ENCODE assay signal across 7 mouse cellular contexts in genomic region chr10:59951211-59952151, GRCm38 (mm10). TPM values are rescaled to one million over a fixed set of nuclear protein-coding genes. Genes with fewer than 3 reads are reported as not detected.
DNase-seq lines count a peak whose midpoint lies in the region; ATAC-seq lines count a peak whose summit lies in the region.

TSS of gene Ddit4 (minus strand) at chr10:59951834.

- WGBS in intestine, embryonic 16.5 days, result under 1% methylated on average over 76 of the region's 76 CpGs
- WGBS in midbrain, embryonic 11.5 days, result under 1% methylated on average over 76 of the region's 76 CpGs

- no peaks in the 10 kb centered on the region for H3K27me3 ChIP-seq in intestine, embryonic 16.5 days (replicated peaks; ENCODE audit: control insufficient read depth, insufficient read depth, low read length)
- no peaks in the 10 kb centered on the region for H3K27me3 ChIP-seq in midbrain, embryonic 11.5 days (ENCODE audit: control insufficient read depth, insufficient read depth, low read length)

- H3K4me3 ChIP-seq in intestine, embryonic 16.5 days (ENCODE audit: low read length), result peak within 1 kb of the TSS; percentile 95
- H3K4me3 ChIP-seq in midbrain, embryonic 11.5 days (ENCODE audit: low read depth, low read length), result peak within 1 kb of the TSS; percentile 83

- H3K9me3 ChIP-seq in intestine, embryonic 16.5 days (ENCODE audit: control insufficient read depth, low read length), result no peaks in the 10 kb centered on the region
- H3K9me3 ChIP-seq in midbrain, embryonic 11.5 days (ENCODE audit: control insufficient read depth, low read length), result no peaks in the 10 kb centered on the region

- peak within 1 kb of the TSS; percentile 94 for H3K27ac ChIP-seq in intestine, embryonic 16.5 days (ENCODE audit: low read length)
- peak within 1 kb of the TSS; percentile 95 for H3K27ac ChIP-seq in midbrain, embryonic 11.5 days (ENCODE audit: low read depth, low read length)

- peaks cover 35% of the 10 kb centered on the region for H3K4me1 ChIP-seq in intestine, embryonic 16.5 days (ENCODE audit: control insufficient read depth, insufficient read depth, low read length)
- H3K4me1 ChIP-seq in midbrain, embryonic 11.5 days (ENCODE audit: control insufficient read depth, insufficient read depth, low read length), result peaks cover 26% of the 10 kb centered on the region

- peak within 1 kb of the TSS; percentile 98 for H3K9ac ChIP-seq in intestine, embryonic 16.5 days (ENCODE audit: low read depth, low read length)
- peak within 1 kb of the TSS; percentile 92 for H3K9ac ChIP-seq in midbrain, embryonic 11.5 days (ENCODE audit: low read length)

- peak; percentile 94 for ATAC-seq in intestine, embryonic 16.5 days
- ATAC-seq in midbrain, embryonic 11.5 days (ENCODE audit: low FRiP score), result peak; percentile 97

- no peaks in the 10 kb centered on the region for H3K36me3 ChIP-seq in intestine, embryonic 16.5 days (ENCODE audit: control insufficient read depth, insufficient read depth, low read length)
- no peaks in the 10 kb centered on the region for H3K36me3 ChIP-seq in midbrain, embryonic 11.5 days (ENCODE audit: control insufficient read depth, insufficient read depth, low read length)

- peak within 1 kb of the TSS; percentile 88 for H3K4me2 ChIP-seq in intestine, embryonic 16.5 days (ENCODE audit: low read depth, low read length)
- peak within 1 kb of the TSS; percentile 93 for H3K4me2 ChIP-seq in midbrain, embryonic 11.5 days

- peak; percentile 99 to 100 for DNase-seq in adrenal gland, adult 18-20 months (ENCODE audit: low spot score in 2 of 2)
- peak; percentile 99 for DNase-seq in embryo, embryonic 11 days
- peak; percentile 99 to 100 for DNase-seq in gastrocnemius, postnatal 36 days
- peak; percentile 99 to 100 for DNase-seq in left cerebral cortex, postnatal 36 days (ENCODE audit: low spot score in 2 of 2)
- DNase-seq in midbrain, embryonic 11.5 days (ENCODE audit: low spot score, missing footprints), result peak; percentile 99
- peak; percentile 99 for DNase-seq in skeletal muscle tissue, adult 2 months (ENCODE audit: low read depth, low spot score)

- intact Hi-C loops in gastrocnemius, postnatal 36 days (cut with DNase I), result loop anchor here (2.0 to 5.0 kb wide), 3 partner anchors 21 to 57 kb away; no protein-coding TSS in a partner anchor
- intact Hi-C loops in left cerebral cortex, postnatal 36 days (cut with DNase I), result loop anchor here (1.0 to 2.0 kb wide), 3 partner anchors 17 to 54 kb away; partner anchors contain the start of genes Anapc16 and Ascc1

RNA-seq across cellular contexts. Expression of gene Ddit4, which starts in this region (rescaled TPM):
- total RNA-seq in adrenal gland, adult 18-20 months (2021), result 10 to 100 TPM; 29.5 to 69.3 TPM
- 10 to 100 TPM; 18.2 to 39.3 TPM for total RNA-seq in gastrocnemius, postnatal 36 days (2021)
- 28.6 and 33.1 TPM in 2 replicates for polyA plus RNA-seq in intestine, embryonic 16.5 days (2015; fragmentation: Nextera tagmentation; extraction: Ambion mirVana)
- 10 to 100 TPM; 33.5 to 58.5 TPM for total RNA-seq in left cerebral cortex, postnatal 36 days (2021)
- polyA plus RNA-seq in midbrain, embryonic 11.5 days (2014; fragmentation: Nextera tagmentation; extraction: Ambion mirVana), result 4.1 and 4.5 TPM in 2 replicates

Comparison
In these comparisons a context has a peak if more than half of its experiments do, and no peak if none do; other contexts are left out.
1. Peak in every context shown above with its lines: DNase-seq, ATAC-seq, H3K4me3 ChIP-seq and H3K27ac ChIP-seq.